Mouse (Mus musculus): ENCODE measurements at regions not wholly inside any gene's neighbourhood (a gene's known extent, or its start where the extent isn't known, plus 50 kb on each side); places are given as distances from the start of the nearest gene placed in this dataset.
"Not testable (repeated sequence)": the region's sequence is repeated elsewhere in the genome, so short reads cannot be mapped to it uniquely, and the experiment has no call there.

- no peak for DNase-seq (ENCODE audit: low spot score in 2 of 2)
These were observed 129.2 kb upstream of the Slc38a2 start for GRCm38 (mm10) chr15:96828681-96829080.

GRCm38 (mm10) chr15:96827931-96828330 is 128.4 kb upstream of the Slc38a2 start:
- DNase-seq (ENCODE audit: low spot score in 2 of 2) = no peak

- no peak for DNase-seq (ENCODE audit: low spot score in 2 of 2)
These were observed 118.9 kb upstream of the Slc38a2 start for GRCm38 (mm10) chr15:96818435-96818834.

GRCm38 (mm10) chr15:96817626-96818025 is 118.1 kb upstream of the Slc38a2 start:
- DNase-seq (ENCODE audit: low spot score in 2 of 2) = no peak

GRCm38 (mm10) chr15:96816997-96817570 is 117.6 kb upstream of the Slc38a2 start:
- DNase-seq (ENCODE audit: low spot score in 2 of 2) = no peak

- no peak for DNase-seq (ENCODE audit: low spot score in 2 of 2)
These were observed 113.9 kb upstream of the Slc38a2 start for GRCm38 (mm10) chr15:96813472-96813871.

GRCm38 (mm10) chr15:96802729-96803053 is 103.2 kb upstream of the Slc38a2 start:
- no peak for DNase-seq (ENCODE audit: low spot score in 2 of 2)

GRCm38 (mm10) chr15:96802034-96802728 is 102.7 kb upstream of the Slc38a2 start:
- no peak for DNase-seq (ENCODE audit: low spot score in 2 of 2)

GRCm38 (mm10) chr15:96799228-96799627 is 99.7 kb upstream of the Slc38a2 start:
- no peak for DNase-seq (ENCODE audit: low spot score in 2 of 2)

GRCm38 (mm10) chr15:96797615-96798270 is 98.2 kb upstream of the Slc38a2 start:
- DNase-seq (ENCODE audit: low spot score in 2 of 2) = no peak

GRCm38 (mm10) chr15:96794177-96794719 is 94.7 kb upstream of the Slc38a2 start:
- DNase-seq (ENCODE audit: low spot score in 2 of 2) = no peak

GRCm38 (mm10) chr15:96793251-96793650 is 93.7 kb upstream of the Slc38a2 start:
- no peak for DNase-seq (ENCODE audit: low spot score in 2 of 2)

- no peak for DNase-seq (ENCODE audit: low spot score in 2 of 2)
These were observed 91.8 kb upstream of the Slc38a2 start for GRCm38 (mm10) chr15:96791306-96791705.

- DNase-seq (ENCODE audit: low spot score in 2 of 2) = not testable (repeated sequence)
These were observed 88.4 kb upstream of the Slc38a2 start for GRCm38 (mm10) chr15:96787921-96788320.

- no peak for DNase-seq (ENCODE audit: low spot score in 2 of 2)
These were observed 85.0 kb upstream of the Slc38a2 start for GRCm38 (mm10) chr15:96784578-96784977.

- DNase-seq (ENCODE audit: low spot score in 2 of 2) = no peak
These were observed 82.0 kb upstream of the Slc38a2 start for GRCm38 (mm10) chr15:96781560-96781959.

- no peak for DNase-seq (ENCODE audit: low spot score in 2 of 2)
These were observed 81.1 kb upstream of the Slc38a2 start for GRCm38 (mm10) chr15:96780606-96781005.

GRCm38 (mm10) chr15:96779358-96779757 is 79.8 kb upstream of the Slc38a2 start:
- no peak for DNase-seq (ENCODE audit: low spot score in 2 of 2)

GRCm38 (mm10) chr15:96778321-96778926 is 78.9 kb upstream of the Slc38a2 start:
- DNase-seq (ENCODE audit: low spot score in 2 of 2) = no peak

- DNase-seq (ENCODE audit: low spot score in 2 of 2) = no peak
These were observed 77.0 kb upstream of the Slc38a2 start for GRCm38 (mm10) chr15:96776476-96777075.

GRCm38 (mm10) chr15:96775129-96775528 is 75.6 kb upstream of the Slc38a2 start:
- no peak for DNase-seq (ENCODE audit: low spot score in 2 of 2)

GRCm38 (mm10) chr15:96774664-96775063 is 75.1 kb upstream of the Slc38a2 start:
- no peak for DNase-seq (ENCODE audit: low spot score in 2 of 2)
